Mouse (Mus musculus) liver, adult 2 months (tissue): ENCODE measurements at regions not wholly inside any gene's neighbourhood (a gene's known extent, or its start where the extent isn't known, plus 50 kb on each side); places are given as distances from the start of the nearest gene placed in this dataset.

ENCODE experiments used
- DNase-seq: peaks from one replicate; pipeline ENCODE4 v3.0.0-alpha.2; 2011; ENCODE audit warnings: low read depth, low spot score; ENCODE audit errors: extremely low read depth
- H3K27ac ChIP-seq: fragments of 200-500 bp; replicated peaks from 2 replicates; pipeline ENCODE4 v1.5.1; 2012; ENCODE audit warnings: low read depth, mild to moderate bottlenecking, control low read depth, inconsistent platforms, low read length; ENCODE audit not compliant: insufficient read depth
- H3K27me3 ChIP-seq: fragments of 200-500 bp; 2 replicates; pipeline ENCODE4 v1.6.1; 2012; ENCODE audit warnings: mild to moderate bottlenecking, moderate library complexity, low read length, inconsistent platforms; ENCODE audit not compliant: control insufficient read depth, insufficient read depth
- H3K36me3 ChIP-seq: fragments of 200-500 bp; 2 replicates; pipeline ENCODE4 v1.6.1; 2012; ENCODE audit warnings: low read length, inconsistent platforms; ENCODE audit not compliant: control insufficient read depth, insufficient read depth
- H3K4me1 ChIP-seq: fragments of 200-500 bp; 2 replicates; pipeline ENCODE4 v1.6.1; 2011; ENCODE audit warnings: low read length; ENCODE audit not compliant: control insufficient read depth, insufficient read depth
- H3K4me3 ChIP-seq: fragments of 200-500 bp; 2 replicates; pipeline ENCODE4 v1.5.1; 2011; ENCODE audit warnings: low read depth, mild to moderate bottlenecking, control low read depth, low read length, moderate library complexity; ENCODE audit not compliant: insufficient read depth
- H3K79me2 ChIP-seq: fragments of 200-500 bp; 2 replicates; pipeline ENCODE4 v1.6.1; 2012; ENCODE audit warnings: inconsistent platforms, mild to moderate bottlenecking, low read length, moderate library complexity; ENCODE audit not compliant: control insufficient read depth, insufficient read depth
- H3K9ac ChIP-seq: fragments of 200-500 bp; 2 replicates; pipeline ENCODE4 v1.6.1; 2012; ENCODE audit warnings: low read depth, mild to moderate bottlenecking, control low read depth, inconsistent platforms, low read length
- CTCF ChIP-seq: fragments of 200-500 bp; IDR thresholded peaks from 2 replicates; pipeline ENCODE4 v1.5.1; 2011; ENCODE audit warnings: low read depth, low read length, control low read depth
- POLR2A ChIP-seq: fragments of 200-500 bp; IDR thresholded peaks from 2 replicates; pipeline ENCODE4 v1.6.1; 2011; ENCODE audit warnings: low read length, control low read depth; ENCODE audit not compliant: insufficient read depth; ENCODE audit errors: extremely low read depth
- WGBS: fragments of 180-500 bp; shearing (Covaris S2); methylation state at CpG from one replicate; pipeline ENCODE4 v1.1.7; 2018; 5-methylcytosine and 5-hydroxymethylcytosine counted together

- H3K27ac ChIP-seq, result no peak overlapping the region
- no peak for DNase-seq
- peaks cover 9% of the 10 kb centered on the region for H3K27me3 ChIP-seq
- no peak overlapping the region for H3K9ac ChIP-seq
- H3K4me3 ChIP-seq, result no peak overlapping the region
- peaks cover 1% of the 10 kb centered on the region; the same call in 1 of the 2 replicates for H3K4me1 ChIP-seq
- 87% methylated on average over 3 of the region's 3 CpGs for WGBS
- no peaks in the 10 kb centered on the region for H3K79me2 ChIP-seq
- H3K36me3 ChIP-seq, result no peaks in the 10 kb centered on the region
- TF ChIP-seq CTCF, result no peak
Measured at GRCm38 (mm10) chr14:105744125-105744524, 152.5 kb downstream of the Spry2 start.

GRCm38 (mm10) chr14:105740889-105741288 lies 155.7 kb downstream of the Spry2 start:
- peaks cover 9% of the 10 kb centered on the region for H3K27me3 ChIP-seq
- no peak overlapping the region for H3K27ac ChIP-seq
- DNase-seq, result no peak
- H3K4me3 ChIP-seq, result no peak overlapping the region
- H3K36me3 ChIP-seq, result no peaks in the 10 kb centered on the region
- no peak overlapping the region for H3K9ac ChIP-seq
- no peaks in the 10 kb centered on the region for H3K79me2 ChIP-seq
- peaks cover 1% of the 10 kb centered on the region; the same call in 1 of the 2 replicates for H3K4me1 ChIP-seq
- 49% methylated on average over 11 of the region's 11 CpGs for WGBS
- TF ChIP-seq POLR2A, result no peak

GRCm38 (mm10) chr14:105738568-105738967 lies 158.1 kb downstream of the Spry2 start:
- Histone ChIP-seq H3K9ac (no peak overlapping the region), H3K36me3 (no peaks in the 10 kb centered on the region), H3K4me3 (no peak overlapping the region), H3K27me3 (peaks cover 9% of the 10 kb centered on the region), H3K4me1 (peaks cover 3% of the 10 kb centered on the region), H3K79me2 (no peaks in the 10 kb centered on the region), H3K27ac (no peak overlapping the region)
- 94% methylated on average over 5 of the region's 5 CpGs for WGBS
- no peak for DNase-seq
- TF ChIP-seq POLR2A (no peak), CTCF (no peak)

GRCm38 (mm10) chr14:105736352-105736751 lies 160.3 kb downstream of the Spry2 start:
- Histone ChIP-seq H3K27me3 (peaks cover 4% of the 10 kb centered on the region), H3K79me2 (no peaks in the 10 kb centered on the region), H3K36me3 (no peaks in the 10 kb centered on the region), H3K4me3 (no peak overlapping the region), H3K27ac (no peak overlapping the region), H3K4me1 (peaks cover 8% of the 10 kb centered on the region), H3K9ac (no peak overlapping the region)
- DNase-seq, result no peak
- TF ChIP-seq POLR2A, result no peak
- no peak for TF ChIP-seq CTCF
- 71% methylated on average over 6 of the region's 6 CpGs for WGBS

GRCm38 (mm10) chr14:105734291-105734690 lies 162.3 kb downstream of the Spry2 start:
- Histone ChIP-seq H3K4me3 (no peak overlapping the region), H3K79me2 (no peaks in the 10 kb centered on the region), H3K27me3 (peaks cover under 1% of the 10 kb centered on the region; the same call in 1 of the 2 replicates), H3K4me1 (peaks cover 7% of the 10 kb centered on the region), H3K36me3 (no peaks in the 10 kb centered on the region), H3K9ac (no peak overlapping the region), H3K27ac (no peak overlapping the region)
- WGBS, result 33% methylated on average over 7 of the region's 7 CpGs
- TF ChIP-seq CTCF, result no peak
- TF ChIP-seq POLR2A, result no peak
- DNase-seq, result peak; percentile 71

- peaks cover 6% of the 10 kb centered on the region for H3K27me3 ChIP-seq
- H3K36me3 ChIP-seq, result no peaks in the 10 kb centered on the region
- H3K27ac ChIP-seq, result no peak overlapping the region; the same call in 1 of the 2 replicates
- 9% methylated on average over 12 of the region's 12 CpGs for WGBS
- peak; percentile 54 for DNase-seq
- no peaks in the 10 kb centered on the region for H3K79me2 ChIP-seq
- peak overlapping the region; percentile 17; the same call in 1 of the 2 replicates for H3K9ac ChIP-seq
- TF ChIP-seq POLR2A (no peak), CTCF (no peak)
- H3K4me1 ChIP-seq, result peaks cover 7% of the 10 kb centered on the region
- H3K4me3 ChIP-seq, result peak overlapping the region; percentile 43
Measured at GRCm38 (mm10) chr14:105733013-105733728, 163.4 kb downstream of the Spry2 start.
